In the genomic region with DNA sequence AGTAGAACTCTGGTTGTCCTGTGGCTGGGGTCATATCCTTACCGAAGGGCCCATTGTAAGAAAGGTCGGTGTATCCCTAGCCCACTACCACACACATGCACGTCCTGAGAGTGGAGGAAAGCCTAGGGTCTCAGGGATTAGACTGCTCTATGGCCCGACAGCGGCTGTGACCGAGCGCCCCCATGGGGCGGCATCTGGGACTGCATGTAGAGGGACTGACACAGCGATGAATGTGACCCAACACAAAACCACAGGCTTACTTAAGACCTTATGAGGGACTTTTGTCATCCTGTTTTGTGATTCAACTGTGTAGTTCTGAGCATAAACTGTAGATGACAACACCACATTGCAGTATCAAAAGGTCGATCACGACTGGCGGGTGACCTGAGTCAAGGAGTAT, we compare ENCODE assay signal across 8 mouse cellular contexts. TPM values are rescaled to one million over a fixed set of nuclear protein-coding genes. Genes with fewer than 3 reads are reported as not detected.
DNase-seq lines count a peak whose midpoint lies in the region; ATAC-seq and TF ChIP-seq lines count a peak whose summit lies in the region.

No protein-coding gene starts in this region.

- WGBS in embryonic facial prominence, embryonic 12.5 days, result 5% methylated on average over 12 of the region's 12 CpGs
- WGBS in heart, embryonic 16.5 days, result 5% methylated on average over 12 of the region's 12 CpGs
- 11% methylated on average over 12 of the region's 12 CpGs for WGBS in lung, embryonic 16.5 days

- no peak overlapping the region for H3K27ac ChIP-seq in embryonic facial prominence, embryonic 12.5 days
- no peak overlapping the region for H3K27ac ChIP-seq in heart, embryonic 16.5 days (ENCODE audit: low read length)
- H3K27ac ChIP-seq in lung, embryonic 16.5 days (ENCODE audit: low read length), result no peak overlapping the region

- peak; percentile 85 for DNase-seq in adrenal gland, postnatal 25 days
- DNase-seq in kidney, postnatal 36 days, result peak; percentile 75 to 91
- DNase-seq in right cerebral cortex, adult 2 months (ENCODE audit: low spot score in 2 of 2), result peak; percentile 62 to 70
- DNase-seq in urinary bladder, postnatal 36 days (ENCODE audit: low spot score in 2 of 2), result peak; percentile 71 to 76

- H3K9ac ChIP-seq in embryonic facial prominence, embryonic 12.5 days, result no peak overlapping the region
- H3K9ac ChIP-seq in heart, embryonic 16.5 days (ENCODE audit: low read length), result no peak overlapping the region
- H3K9ac ChIP-seq in lung, embryonic 16.5 days (ENCODE audit: low read length), result no peak overlapping the region

- TF ChIP-seq CTCF in E14TG2a.4 (conservative IDR thresholded peaks at IDR 0.05; ENCODE audit: low read length), result peak; percentile 72

- no peaks in the 10 kb centered on the region for H3K9me3 ChIP-seq in E14TG2a.4 (ENCODE audit: low read length)
- H3K9me3 ChIP-seq in embryonic facial prominence, embryonic 12.5 days, result no peaks in the 10 kb centered on the region
- H3K9me3 ChIP-seq in heart, embryonic 16.5 days (replicated peaks; ENCODE audit: control insufficient read depth, low read length), result no peaks in the 10 kb centered on the region
- H3K9me3 ChIP-seq in lung, embryonic 16.5 days (ENCODE audit: control insufficient read depth, low read length), result no peaks in the 10 kb centered on the region

- 0 out of 2 replicates have a peak, but pooled peaks have one; percentile 61 for ATAC-seq in embryonic facial prominence, embryonic 12.5 days (ENCODE audit: insufficient number of reproducible peaks, insufficient read depth, low FRiP score, low TSS enrichment)
- peak; percentile 22; the same call in 1 of the 2 replicates for ATAC-seq in heart, embryonic 16.5 days (replicated peaks; ENCODE audit: extremely low read depth, insufficient read depth, low FRiP score)
- ATAC-seq in lung, embryonic 16.5 days (ENCODE audit: low read depth), result 0 out of 2 replicates have a peak, but pooled peaks have one; percentile 13

- H3K4me3 ChIP-seq in E14TG2a.4 (replicated peaks; ENCODE audit: low read length), result no peak overlapping the region
- H3K4me3 ChIP-seq in embryonic facial prominence, embryonic 12.5 days, result no peak overlapping the region
- H3K4me3 ChIP-seq in heart, embryonic 16.5 days (ENCODE audit: low read length), result no peak overlapping the region
- H3K4me3 ChIP-seq in lung, embryonic 16.5 days (ENCODE audit: low read length), result no peak overlapping the region

- peaks cover 8% of the 10 kb centered on the region; the same call in 1 of the 2 replicates for H3K4me1 ChIP-seq in E14TG2a.4 (replicated peaks; ENCODE audit: low read depth, low read length)
- H3K4me1 ChIP-seq in embryonic facial prominence, embryonic 12.5 days, result no peaks in the 10 kb centered on the region
- peaks cover 6% of the 10 kb centered on the region; the same call in 1 of the 2 replicates for H3K4me1 ChIP-seq in heart, embryonic 16.5 days (ENCODE audit: control insufficient read depth, insufficient read depth, low read length)
- H3K4me1 ChIP-seq in lung, embryonic 16.5 days (replicated peaks; ENCODE audit: control insufficient read depth, insufficient read depth, low read length), result peaks cover 17% of the 10 kb centered on the region

- H3K27me3 ChIP-seq in E14TG2a.4 (ENCODE audit: insufficient read depth, low read length), result no peaks in the 10 kb centered on the region
- no peaks in the 10 kb centered on the region for H3K27me3 ChIP-seq in embryonic facial prominence, embryonic 12.5 days
- no peaks in the 10 kb centered on the region for H3K27me3 ChIP-seq in heart, embryonic 16.5 days (ENCODE audit: control insufficient read depth, insufficient read depth, low read length)
- no peaks in the 10 kb centered on the region for H3K27me3 ChIP-seq in lung, embryonic 16.5 days (ENCODE audit: control insufficient read depth, insufficient read depth, low read depth, low read length)

- 0 out of 2 replicates have a peak overlapping the region, but pooled peaks have one; percentile 9 for H3K4me2 ChIP-seq in embryonic facial prominence, embryonic 12.5 days (replicated peaks)
- no peak overlapping the region for H3K4me2 ChIP-seq in heart, embryonic 16.5 days (ENCODE audit: low read depth, low read length)
- no peak overlapping the region for H3K4me2 ChIP-seq in lung, embryonic 16.5 days (ENCODE audit: low read depth, low read length)

- no peaks in the 10 kb centered on the region for H3K36me3 ChIP-seq in E14TG2a.4 (ENCODE audit: insufficient read depth, low read length)
- H3K36me3 ChIP-seq in embryonic facial prominence, embryonic 12.5 days, result no peaks in the 10 kb centered on the region
- no peaks in the 10 kb centered on the region for H3K36me3 ChIP-seq in heart, embryonic 16.5 days (ENCODE audit: control insufficient read depth, insufficient read depth)
- no peaks in the 10 kb centered on the region for H3K36me3 ChIP-seq in lung, embryonic 16.5 days (ENCODE audit: control insufficient read depth, insufficient read depth, low read length)

RNA-seq across cellular contexts. Expression of gene Nenf, which starts 42.5 kb away (rescaled TPM):
- 104 and 112 TPM in 2 replicates for total RNA-seq in adrenal gland, postnatal 25 days (2021)
- polyA plus RNA-seq in embryonic facial prominence, embryonic 12.5 days (2016; fragmentation: Nextera tagmentation; extraction: Ambion mirVana), result 92.8 and 95.3 TPM in 2 replicates
- 112 and 114 TPM in 2 replicates for polyA plus RNA-seq in heart, embryonic 16.5 days (2015; fragmentation: Nextera tagmentation; extraction: Ambion mirVana)
- 97.7 and 107 TPM in 2 replicates for polyA plus RNA-seq in lung, embryonic 16.5 days (2015; fragmentation: Nextera tagmentation; extraction: Ambion mirVana)

RNA-seq across cellular contexts. Expression of gene Tmem206, which starts 50.2 kb away (rescaled TPM):
- 7.4 and 7.7 TPM in 2 replicates for total RNA-seq in adrenal gland, postnatal 25 days (2021)
- polyA plus RNA-seq in embryonic facial prominence, embryonic 12.5 days (2016; fragmentation: Nextera tagmentation; extraction: Ambion mirVana), result 24.9 and 25.5 TPM in 2 replicates
- 16.5 and 19.4 TPM in 2 replicates for polyA plus RNA-seq in heart, embryonic 16.5 days (2015; fragmentation: Nextera tagmentation; extraction: Ambion mirVana)
- polyA plus RNA-seq in lung, embryonic 16.5 days (2015; fragmentation: Nextera tagmentation; extraction: Ambion mirVana), result 22.8 and 23.4 TPM in 2 replicates

RNA-seq across cellular contexts. Expression of gene Atf3, which starts 57.7 kb away (rescaled TPM):
- total RNA-seq in adrenal gland, postnatal 25 days (2021), result 0.67 TPM in 1 of 2 replicates, not detected in the other
- polyA plus RNA-seq in embryonic facial prominence, embryonic 12.5 days (2016; fragmentation: Nextera tagmentation; extraction: Ambion mirVana), result 2.3 and 2.8 TPM in 2 replicates
- polyA plus RNA-seq in heart, embryonic 16.5 days (2015; fragmentation: Nextera tagmentation; extraction: Ambion mirVana), result 14.6 and 16.8 TPM in 2 replicates
- 3.9 and 4.3 TPM in 2 replicates for polyA plus RNA-seq in lung, embryonic 16.5 days (2015; fragmentation: Nextera tagmentation; extraction: Ambion mirVana)
